Mouse (Mus musculus) lung, embryonic 15.5 days (tissue): ENCODE data around the gene Cox10. TPM values are rescaled to one million over a fixed set of nuclear protein-coding genes. Genes with fewer than 3 reads are reported as not detected.

Source experiments
- ATAC-seq: fragments of 200-750 bp; cut with Nextera tagmentation; 2 replicates; pipeline ENCODE4 v1.8.0; 2017; ENCODE audit warnings: moderate number of reproducible peaks, borderline replicate concordance; ENCODE audit not compliant: low FRiP score, low TSS enrichment; ENCODE audit errors: extremely low read depth
- H3K27ac ChIP-seq: fragments of 300-500 bp; sonication (generic); 2 replicates; pipeline ENCODE4 v1.5.1; 2015; ENCODE audit warnings: moderate library complexity, mild to moderate bottlenecking, inconsistent platforms
- H3K27me3 ChIP-seq: fragments of 300-500 bp; sonication (generic); 2 replicates; pipeline ENCODE4 v1.6.1; 2015; ENCODE audit warnings: inconsistent platforms
- H3K36me3 ChIP-seq: fragments of 300-500 bp; sonication (generic); 2 replicates; pipeline ENCODE4 v1.6.1; 2015; ENCODE audit warnings: inconsistent platforms
- H3K4me1 ChIP-seq: fragments of 300-500 bp; sonication (generic); 2 replicates; pipeline ENCODE4 v1.6.1; 2015; ENCODE audit warnings: inconsistent platforms
- H3K4me2 ChIP-seq: fragments of 300-500 bp; sonication (generic); 2 replicates; pipeline ENCODE4 v1.6.1; 2015; ENCODE audit warnings: inconsistent platforms, mild to moderate bottlenecking, moderate library complexity
- H3K4me3 ChIP-seq: fragments of 300-500 bp; sonication (generic); 2 replicates; pipeline ENCODE4 v1.5.1; 2015; ENCODE audit warnings: mild to moderate bottlenecking, inconsistent platforms
- H3K9ac ChIP-seq: fragments of 300-500 bp; sonication (generic); 2 replicates; pipeline ENCODE4 v1.6.1; 2015; ENCODE audit warnings: inconsistent platforms
- H3K9me3 ChIP-seq: fragments of 300-500 bp; sonication (generic); 2 replicates; pipeline ENCODE4 v1.6.1; 2016; ENCODE audit warnings: inconsistent platforms
- WGBS: fragments of 180-500 bp; shearing (Covaris S2); methylation state at CpG from one replicate; pipeline ENCODE4 v1.1.7; 2015; 5-methylcytosine and 5-hydroxymethylcytosine counted together
- polyA plus RNA-seq: library from polyadenylated mRNA; unstranded; fragments of >200 nt; fragmentation: Nextera tagmentation; extraction: Ambion mirVana; gene quantifications from 2 replicates; pipeline ENCODE4 v1.2.1, GENCODE M21; 2015

Gene Cox10
- polyA plus RNA-seq, 1 experiment from 2014 or later = 20.5 TPM

DNA sequence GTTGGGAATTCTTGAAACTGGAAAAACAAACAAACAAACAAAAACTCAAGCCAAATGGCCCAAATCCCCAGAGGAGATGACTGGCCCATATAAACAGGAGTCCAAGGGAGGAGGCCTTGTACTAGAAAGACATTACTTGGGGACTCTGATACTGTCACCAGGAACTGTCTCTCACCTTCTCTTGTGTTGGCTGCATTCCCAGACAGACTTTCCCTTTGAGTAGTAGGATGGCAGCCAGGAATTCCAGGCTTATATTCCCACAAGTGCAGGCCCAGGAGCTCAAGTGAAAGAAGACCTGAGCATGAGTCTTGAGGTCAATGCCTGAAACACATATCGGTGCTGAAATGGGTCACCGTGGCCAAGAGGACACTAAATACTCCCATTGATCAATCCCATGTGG, 132.2 kb downstream of the Cox10 start:
- no peak overlapping the region for H3K4me2 ChIP-seq

DNA sequence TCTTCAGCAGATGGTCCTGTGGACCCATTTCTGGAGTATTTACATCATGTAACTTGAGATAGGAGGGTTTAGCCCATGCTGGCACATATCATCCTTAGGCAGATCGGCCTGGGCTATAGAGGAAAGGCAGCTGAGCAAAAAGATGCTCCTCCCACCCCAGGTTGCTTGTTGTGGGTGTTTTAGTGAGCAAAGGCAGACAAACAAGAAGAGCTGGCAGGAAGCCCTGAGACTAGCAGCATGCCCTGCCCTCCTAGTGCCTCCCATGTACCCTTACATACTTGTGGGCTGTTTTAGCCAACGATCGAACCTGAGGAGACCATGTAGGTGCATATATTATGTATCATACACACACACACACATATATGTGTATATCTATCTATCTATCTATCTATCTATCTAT, 135.3 kb downstream of the Cox10 start:
- Histone ChIP-seq H3K9ac (no peak overlapping the region), H3K27ac (no peak overlapping the region), H3K27me3 (peaks cover 5% of the 10 kb centered on the region; the same call in 1 of the 2 replicates), H3K4me1 (no peaks in the 10 kb centered on the region), H3K4me2 (no peak overlapping the region), H3K4me3 (no peak overlapping the region), H3K9me3 (no peaks in the 10 kb centered on the region), H3K36me3 (no peaks in the 10 kb centered on the region)
- WGBS = 82% methylated on average over 3 of the region's 3 CpGs
- no peak for ATAC-seq

More for the DNA sequence above, 132.2 kb downstream of the Cox10 start:
- peaks cover 24% of the 10 kb centered on the region for H3K27me3 ChIP-seq
- no peak overlapping the region for H3K4me3 ChIP-seq
- peaks cover 3% of the 10 kb centered on the region for H3K4me1 ChIP-seq
- no peaks in the 10 kb centered on the region for H3K9me3 ChIP-seq
- H3K9ac ChIP-seq = no peak overlapping the region
- no peaks in the 10 kb centered on the region for H3K36me3 ChIP-seq
- 78% methylated on average over 2 of the region's 2 CpGs for WGBS
- H3K27ac ChIP-seq = no peak overlapping the region
- no peak for ATAC-seq

DNA sequence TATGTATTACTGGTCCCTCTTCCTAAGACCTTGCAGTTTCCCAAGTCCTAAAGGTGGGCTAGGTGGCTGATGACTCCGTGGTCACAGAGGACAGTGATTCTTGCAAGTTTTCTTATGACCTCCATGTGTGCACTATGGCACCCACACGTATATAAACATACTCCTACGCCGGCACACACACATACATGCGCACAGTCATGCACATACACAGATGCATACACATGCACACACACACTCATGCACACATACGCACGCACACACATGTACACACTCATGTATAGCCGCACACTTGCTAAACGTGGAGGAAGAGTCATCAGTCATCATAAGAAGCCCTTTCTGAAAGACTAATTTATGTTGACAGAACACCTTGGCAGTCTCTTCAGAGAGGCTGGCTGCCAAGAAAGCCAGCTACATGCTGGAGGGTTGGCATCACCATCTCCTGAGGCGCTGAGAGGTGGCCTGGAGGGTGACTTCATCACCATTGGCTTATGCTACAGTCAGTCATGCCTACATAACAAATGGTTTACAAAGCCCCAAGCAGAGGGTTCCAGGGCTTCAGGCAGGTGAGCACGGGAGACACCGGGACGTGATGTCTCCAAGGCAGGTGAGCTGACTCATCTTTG, 135.9 kb downstream of the Cox10 start:
- H3K9me3 ChIP-seq = no peaks in the 10 kb centered on the region
- H3K9ac ChIP-seq = no peak overlapping the region
- WGBS = 87% methylated on average over 13 of the region's 13 CpGs
- no peaks in the 10 kb centered on the region for H3K4me1 ChIP-seq
- no peak overlapping the region for H3K4me2 ChIP-seq
- H3K27me3 ChIP-seq = peaks cover 5% of the 10 kb centered on the region; the same call in 1 of the 2 replicates
- H3K27ac ChIP-seq = no peak overlapping the region
- no peak overlapping the region for H3K4me3 ChIP-seq
- no peak for ATAC-seq
- no peaks in the 10 kb centered on the region for H3K36me3 ChIP-seq

DNA sequence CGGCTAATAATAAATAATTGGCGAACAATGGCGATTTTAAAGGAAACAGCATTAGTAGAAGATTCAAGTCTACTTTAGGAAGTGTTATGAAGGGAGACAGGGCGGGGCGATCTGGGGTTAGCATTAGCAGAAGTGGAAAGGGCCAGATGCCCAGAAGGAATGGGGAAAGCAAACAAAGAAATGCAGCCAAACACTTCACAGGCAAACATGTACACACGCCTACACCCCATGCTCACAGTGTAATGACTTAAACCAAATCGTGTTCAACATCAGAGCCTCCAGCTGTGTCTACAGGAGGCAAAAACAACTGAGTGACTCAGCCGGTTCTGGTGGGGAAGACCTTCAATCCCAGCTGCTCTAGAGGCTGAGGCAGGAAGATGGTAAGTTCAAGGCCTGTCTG, 137.1 kb downstream of the Cox10 start:
- WGBS = 70% methylated on average over 8 of the region's 8 CpGs

DNA sequence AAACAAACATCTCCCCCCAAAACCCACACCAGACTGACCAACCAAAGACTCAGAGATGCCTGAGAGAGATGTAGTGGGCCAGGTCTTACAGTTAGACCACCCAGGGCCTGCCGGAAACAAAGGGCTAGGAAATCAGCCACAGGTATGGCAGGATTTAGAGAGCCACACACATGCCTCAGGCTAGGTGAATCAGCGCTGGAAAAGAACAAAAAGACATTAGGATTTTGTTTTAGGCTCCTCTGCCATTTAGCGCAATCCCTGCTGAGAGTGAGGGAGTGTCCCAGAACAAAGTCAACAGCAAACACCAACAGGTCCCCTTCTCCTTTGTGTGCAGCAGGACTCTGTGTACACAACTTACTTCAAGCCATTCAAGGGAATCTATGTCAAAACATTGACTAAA, 142.6 kb downstream of the Cox10 start:
- H3K4me1 ChIP-seq = no peaks in the 10 kb centered on the region
- H3K36me3 ChIP-seq = no peaks in the 10 kb centered on the region
- H3K27ac ChIP-seq = no peak overlapping the region
- no peak overlapping the region for H3K4me3 ChIP-seq
- no peak overlapping the region for H3K4me2 ChIP-seq
- no peaks in the 10 kb centered on the region for H3K9me3 ChIP-seq
- H3K27me3 ChIP-seq = peaks cover 9% of the 10 kb centered on the region
- WGBS = 34% methylated on average over 3 of the region's 3 CpGs
- H3K9ac ChIP-seq = no peak overlapping the region
- ATAC-seq = no peak

More for the DNA sequence above, 137.1 kb downstream of the Cox10 start:
- H3K36me3 ChIP-seq = no peaks in the 10 kb centered on the region
- no peak for ATAC-seq
- H3K4me3 ChIP-seq = no peak overlapping the region
- H3K4me1 ChIP-seq = no peaks in the 10 kb centered on the region
- no peaks in the 10 kb centered on the region for H3K9me3 ChIP-seq
- no peak overlapping the region for H3K9ac ChIP-seq
- no peak overlapping the region for H3K27ac ChIP-seq
- H3K4me2 ChIP-seq = no peak overlapping the region
- peaks cover 5% of the 10 kb centered on the region for H3K27me3 ChIP-seq

DNA sequence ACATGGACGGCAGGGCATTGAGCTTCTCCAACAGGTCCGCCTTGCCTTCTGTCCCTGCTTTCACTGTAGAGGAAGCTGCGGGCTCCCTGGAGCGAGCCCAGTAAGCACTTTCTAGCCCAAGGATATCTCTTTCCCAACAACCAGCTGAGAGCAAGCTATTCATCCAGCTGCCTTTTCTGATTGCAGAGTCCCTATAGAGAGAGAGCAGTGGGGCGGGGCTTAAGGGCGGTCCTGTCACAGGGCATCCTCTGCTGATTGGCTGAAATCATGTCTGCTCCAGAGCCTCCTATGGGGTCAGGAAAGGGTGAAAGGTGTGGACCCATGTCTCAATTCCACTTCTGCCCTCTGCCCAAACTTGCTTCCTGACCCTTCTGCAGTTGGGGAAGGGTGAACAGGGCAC, 152.4 kb downstream of the Cox10 start:
- H3K9ac ChIP-seq = no peak overlapping the region
- H3K4me2 ChIP-seq = no peak overlapping the region
- H3K4me1 ChIP-seq = peaks cover 30% of the 10 kb centered on the region
- 85% methylated on average over 6 of the region's 6 CpGs for WGBS
- peaks cover 67% of the 10 kb centered on the region for H3K27me3 ChIP-seq
- H3K36me3 ChIP-seq = no peaks in the 10 kb centered on the region
- no peak overlapping the region for H3K4me3 ChIP-seq
- ATAC-seq = no peak
- no peak overlapping the region for H3K27ac ChIP-seq
- H3K9me3 ChIP-seq = no peaks in the 10 kb centered on the region

DNA sequence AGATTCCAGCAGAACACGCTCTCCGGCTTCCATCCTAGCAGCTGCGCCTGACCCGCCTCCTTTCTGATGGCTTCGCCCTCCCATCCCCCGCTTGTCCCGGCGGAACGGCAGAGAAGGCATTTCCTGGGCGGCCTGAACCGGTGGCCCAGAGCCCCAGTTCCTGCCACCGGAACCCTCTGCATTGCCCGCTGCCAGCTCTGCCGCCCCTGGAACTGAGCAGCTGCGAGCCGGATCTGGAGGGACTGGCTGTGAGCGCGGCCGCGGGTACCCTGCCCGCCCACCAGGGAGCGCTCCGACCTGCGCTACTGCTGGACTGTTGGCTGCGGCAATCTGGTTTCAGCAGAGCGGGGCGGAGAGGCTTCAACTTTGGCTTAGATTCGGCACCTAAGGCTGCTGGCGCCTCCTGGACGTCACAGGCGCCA, 154.1 kb downstream of the Cox10 start:
- H3K9me3 ChIP-seq = no peaks in the 10 kb centered on the region
- no peak for ATAC-seq
- no peak overlapping the region for H3K27ac ChIP-seq
- under 1% methylated on average over 31 of the region's 31 CpGs for WGBS
- H3K9ac ChIP-seq = peak overlapping the region; percentile 22
- H3K4me3 ChIP-seq = peak overlapping the region; percentile 39
- H3K36me3 ChIP-seq = no peaks in the 10 kb centered on the region
- H3K4me1 ChIP-seq = peaks cover 45% of the 10 kb centered on the region
- H3K4me2 ChIP-seq = peak overlapping the region; percentile 70
- peaks cover 85% of the 10 kb centered on the region for H3K27me3 ChIP-seq

DNA sequence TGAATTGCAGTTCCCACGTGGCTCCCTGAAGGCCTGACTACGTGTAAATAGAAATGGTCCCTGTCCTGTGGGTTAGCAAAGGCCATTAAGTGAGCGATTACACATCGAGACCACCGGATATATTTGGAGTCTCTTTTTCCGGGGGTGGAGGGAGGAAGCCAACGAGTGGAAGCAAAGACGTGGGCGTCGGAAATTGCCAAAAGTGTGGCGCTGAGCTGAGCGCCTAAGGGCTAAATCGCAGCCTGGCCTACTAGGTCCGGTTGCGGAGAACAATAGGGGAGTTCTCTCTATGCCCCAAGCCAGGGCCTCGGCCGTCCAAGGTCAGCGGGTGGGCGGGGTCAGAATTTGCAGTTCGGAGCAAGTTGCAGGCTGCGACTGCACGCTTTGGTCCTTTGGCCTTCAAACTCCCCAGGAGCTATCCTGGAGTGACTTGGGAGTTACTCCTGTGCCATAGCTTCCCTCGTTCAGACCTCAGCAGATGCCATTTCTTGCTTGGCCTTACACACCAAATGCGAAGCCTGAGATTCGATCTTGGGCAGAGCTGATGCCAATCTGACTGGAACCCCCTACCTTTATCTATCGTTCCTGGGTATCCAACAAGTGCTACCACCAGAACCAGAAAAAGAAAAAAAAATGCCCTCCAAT, 154.9 kb downstream of the Cox10 start:
- Histone ChIP-seq H3K9me3 (no peaks in the 10 kb centered on the region), H3K9ac (no peak overlapping the region), H3K4me1 (peaks cover 52% of the 10 kb centered on the region), H3K4me2 (peak overlapping the region; percentile 70), H3K27me3 (peaks cover 87% of the 10 kb centered on the region), H3K36me3 (no peaks in the 10 kb centered on the region), H3K4me3 (peak overlapping the region; percentile 23; the same call in 1 of the 2 replicates), H3K27ac (no peak overlapping the region)
- ATAC-seq = no peak
- 8% methylated on average over 26 of the region's 26 CpGs for WGBS

DNA sequence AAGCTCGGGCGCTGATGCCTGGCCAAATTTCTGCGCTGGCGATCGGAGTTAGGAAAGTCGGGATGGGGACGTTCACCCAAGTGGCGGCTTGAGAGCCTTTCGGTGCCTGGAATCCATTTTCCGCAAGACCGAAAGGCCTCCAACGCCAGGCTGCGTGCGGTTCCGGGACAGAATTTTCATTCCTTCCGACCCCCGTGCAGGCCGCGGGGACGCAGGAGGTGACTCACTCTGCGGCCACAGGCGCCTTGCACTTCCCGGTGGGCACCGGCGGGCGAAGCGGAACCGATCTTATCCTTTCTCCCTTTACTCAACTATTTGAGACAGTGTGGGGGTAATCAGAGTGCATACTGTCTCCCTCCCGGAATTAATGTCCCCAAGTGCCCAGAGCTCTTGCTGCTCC, 155.9 kb downstream of the Cox10 start:
- H3K9me3 ChIP-seq = no peaks in the 10 kb centered on the region
- 3% methylated on average over 29 of the region's 29 CpGs for WGBS
- peaks cover 60% of the 10 kb centered on the region for H3K4me1 ChIP-seq
- peak overlapping the region; percentile 70 for H3K4me2 ChIP-seq
- H3K27me3 ChIP-seq = peaks cover 96% of the 10 kb centered on the region
- H3K27ac ChIP-seq = no peak overlapping the region
- peak overlapping the region; percentile 23 for H3K4me3 ChIP-seq
- no peaks in the 10 kb centered on the region for H3K36me3 ChIP-seq
- H3K9ac ChIP-seq = no peak overlapping the region
- no peak for ATAC-seq

DNA sequence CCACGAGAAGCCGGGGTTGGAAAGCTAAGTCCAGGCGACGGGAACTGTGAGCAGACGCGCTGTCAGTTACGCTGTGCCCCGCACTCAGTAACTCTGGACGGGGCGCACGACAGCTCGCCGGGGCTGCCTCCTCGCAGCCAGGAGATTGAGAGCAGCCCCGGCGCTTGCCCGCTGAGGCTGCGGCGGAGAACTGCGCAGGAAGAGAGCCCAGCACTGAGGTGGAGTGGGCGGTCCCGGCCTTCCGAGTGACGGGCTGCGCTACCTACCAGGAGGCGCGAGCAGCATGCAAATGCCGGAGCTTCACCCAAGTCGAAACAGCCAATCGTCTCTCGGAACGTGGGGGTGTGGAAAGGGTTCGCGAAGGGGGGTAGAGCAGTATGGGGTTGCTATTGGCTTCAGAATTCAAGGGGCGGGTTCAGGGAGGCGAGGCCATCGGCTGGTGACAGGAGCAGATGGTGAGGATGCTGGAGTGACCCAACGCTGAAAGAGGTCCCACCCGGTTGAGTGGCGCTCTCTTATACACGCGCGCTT, 157.1 kb downstream of the Cox10 start, which contains the start of gene Hs3st3b1:
Gene Hs3st3b1, minus strand, starts transcription at position 200 of the 531 bp plus-strand sequence.
- Histone ChIP-seq H3K27me3 (peaks cover 100% of the 10 kb centered on the region), H3K27ac (no peak within 1 kb of the TSS), H3K4me1 (peaks cover 60% of the 10 kb centered on the region), H3K4me3 (peak within 1 kb of the TSS; percentile 45), H3K9me3 (no peaks in the 10 kb centered on the region), H3K9ac (peak within 1 kb of the TSS; percentile 27), H3K36me3 (no peaks in the 10 kb centered on the region), H3K4me2 (peak within 1 kb of the TSS; percentile 95)
- ATAC-seq = peak; percentile 92
- WGBS = 0% methylated on average over 43 of the region's 43 CpGs

DNA sequence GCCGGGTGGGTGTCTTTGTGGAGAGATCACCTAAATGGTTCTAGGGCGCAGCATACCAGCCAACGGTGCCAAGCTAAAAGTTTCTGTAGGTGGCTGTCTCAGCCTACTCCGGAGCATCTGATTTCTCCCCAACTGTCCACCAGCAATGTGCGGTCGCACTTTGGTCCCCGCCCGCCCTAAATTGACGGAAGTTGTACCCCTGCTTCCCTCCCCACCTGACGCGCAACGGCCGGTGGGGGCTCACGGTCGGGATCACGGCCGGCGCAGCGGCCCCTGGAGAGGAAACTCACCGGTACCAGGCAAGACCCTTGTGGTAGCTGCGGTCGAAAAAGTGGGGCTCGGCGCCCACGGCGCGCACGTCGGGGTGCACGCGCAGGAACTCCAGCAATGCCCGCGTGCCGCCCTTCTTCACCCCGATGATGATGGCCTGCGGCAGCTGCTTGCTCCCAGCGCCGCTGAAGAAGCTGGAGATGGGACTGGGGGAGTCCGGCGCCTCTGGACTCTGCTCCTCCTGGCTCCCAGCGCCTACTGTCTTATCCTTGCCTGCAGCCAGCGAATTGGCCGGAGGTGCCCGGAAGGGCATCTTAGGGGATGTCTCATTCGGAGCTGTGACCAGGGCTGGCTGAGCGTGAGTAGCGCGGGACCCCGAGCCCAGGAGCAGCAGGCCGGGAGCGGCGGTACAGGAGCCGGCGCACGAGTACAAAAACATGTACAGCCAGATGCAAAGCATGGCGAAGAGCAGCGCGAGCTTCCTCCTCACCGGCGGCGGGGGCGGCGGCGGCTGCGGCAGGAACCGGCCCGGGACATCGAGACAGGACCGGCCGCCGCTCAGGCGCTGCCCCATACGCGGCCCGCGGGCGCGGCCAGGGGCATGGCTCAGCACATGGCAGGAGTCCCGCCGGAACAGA, 158.0 kb downstream of the Cox10 start:
- Histone ChIP-seq H3K27me3 (peaks cover 98% of the 10 kb centered on the region), H3K4me2 (peak overlapping the region; percentile 95), H3K27ac (no peak overlapping the region), H3K9ac (peak overlapping the region; percentile 27), H3K4me1 (peaks cover 60% of the 10 kb centered on the region), H3K9me3 (no peaks in the 10 kb centered on the region), H3K4me3 (peak overlapping the region; percentile 45), H3K36me3 (no peaks in the 10 kb centered on the region)
- under 1% methylated on average over 72 of the region's 80 CpGs for WGBS
- no peak for ATAC-seq
